Mouse (Mus musculus) megakaryocyte, adult 5-6 weeks (primary cell): Measurements from ENCODE around the gene Fam71b. TPM values are rescaled to one million over a fixed set of nuclear protein-coding genes. Genes with fewer than 3 reads are reported as not detected.

Experiments used
- ATAC-seq: 2 replicates; pipeline ENCODE4 v1.8.0; 2016; ENCODE audit warnings: mild to moderate bottlenecking, inconsistent platforms; ENCODE audit not compliant: poor library complexity, severe bottlenecking
- total RNA-seq, 2 experiments: library from RNA; stranded (forward) in 1 of 2; stranded (reverse) in 1 of 2; fragments of 153-499, 151-499 nt in 1 of 2; fragments of 221-1000, 200-1000 nt in 1 of 2; gene quantifications; 2 replicates each; pipeline versions ENCODE4 v1.2.3 to v1.2.4; 2015 to 2017

Gene Fam71b
- total RNA-seq, 2 experiments from 2014 or later, result 0.33 TPM; not detected in 1

GRCm38 (mm10) chr11:46380097-46380675, 16.2 kb upstream of the Fam71b start:
- peak; percentile 68 for ATAC-seq

- ATAC-seq, result no peak
Measured at GRCm38 (mm10) chr11:46382466-46382865, 13.9 kb upstream of the Fam71b start.

- ATAC-seq, result 0 out of 2 replicates have a peak, but pooled peaks have one; percentile 0
Measured at GRCm38 (mm10) chr11:46384925-46385324, 11.4 kb upstream of the Fam71b start.

GRCm38 (mm10) chr11:46386556-46386955, 9.8 kb upstream of the Fam71b start:
- no peak for ATAC-seq

GRCm38 (mm10) chr11:46387061-46387460, 9.3 kb upstream of the Fam71b start:
- no peak for ATAC-seq

- no peak for ATAC-seq
Measured at GRCm38 (mm10) chr11:46388438-46388837, 7.9 kb upstream of the Fam71b start.

- peak; percentile 68 for ATAC-seq
Measured at GRCm38 (mm10) chr11:46389336-46390117, 6.8 kb upstream of the Fam71b start, which contains the start of gene Itk. Gene Itk (minus strand): TSS chr11:46389515.

- no peak for ATAC-seq
Measured at GRCm38 (mm10) chr11:46390621-46391020, 5.7 kb upstream of the Fam71b start.

GRCm38 (mm10) chr11:46392890-46393289, 3.5 kb upstream of the Fam71b start:
- 0 out of 2 replicates have a peak, but pooled peaks have one; percentile 18 for ATAC-seq

- ATAC-seq, result no peak
Measured at GRCm38 (mm10) chr11:46393413-46393812, 2.9 kb upstream of the Fam71b start.

GRCm38 (mm10) chr11:46395088-46395487, 1.3 kb upstream of the Fam71b start:
- no peak for ATAC-seq

- ATAC-seq, result no peak
Measured at GRCm38 (mm10) chr11:46395698-46396097, 661 bp upstream of the Fam71b start.

- no peak for ATAC-seq
Measured at GRCm38 (mm10) chr11:46396860-46397179, 461 bp downstream of the Fam71b start.

- ATAC-seq, result no peak
Measured at GRCm38 (mm10) chr11:46397900-46398299, 1.5 kb downstream of the Fam71b start.

GRCm38 (mm10) chr11:46398473-46398872, 2.1 kb downstream of the Fam71b start:
- no peak for ATAC-seq

GRCm38 (mm10) chr11:46398933-46399383, 2.6 kb downstream of the Fam71b start:
- ATAC-seq, result peak; percentile 44

GRCm38 (mm10) chr11:46401555-46401954, 5.2 kb downstream of the Fam71b start:
- no peak for ATAC-seq

- no peak for ATAC-seq
Measured at GRCm38 (mm10) chr11:46404986-46405385, 8.6 kb downstream of the Fam71b start.

- ATAC-seq, result no peak
Measured at GRCm38 (mm10) chr11:46406721-46407120, 10.4 kb downstream of the Fam71b start.

- no peak for ATAC-seq
Measured at GRCm38 (mm10) chr11:46410018-46410563, 13.7 kb downstream of the Fam71b start.

- no peak for ATAC-seq
Measured at GRCm38 (mm10) chr11:46418438-46418837, 22.1 kb downstream of the Fam71b start.

GRCm38 (mm10) chr11:46418860-46419259, 22.5 kb downstream of the Fam71b start:
- ATAC-seq, result no peak
